Mouse (Mus musculus) cerebral cortex, adult 2 months (tissue): ENCODE results near the gene Gsta3.

Experiments
- WGBS: fragments of 180-500 bp; shearing (Covaris S2); methylation state at CpG from one replicate; pipeline ENCODE4 v1.1.7; 2018; 5-methylcytosine and 5-hydroxymethylcytosine counted together

The Gsta3 gene

GRCm38 (mm10) chr1:21253856-21254255, 13.5 kb downstream of the Gsta3 start:
- 86% methylated on average over 4 of the region's 4 CpGs for WGBS

GRCm38 (mm10) chr1:21255625-21256345, 15.4 kb downstream of the Gsta3 start:
- WGBS = 98% methylated on average over 7 of the region's 7 CpGs

GRCm38 (mm10) chr1:21256391-21256790, 16.0 kb downstream of the Gsta3 start:
- WGBS = 69% methylated on average over 3 of the region's 3 CpGs

GRCm38 (mm10) chr1:21256871-21257270, 16.5 kb downstream of the Gsta3 start:
- 88% methylated on average over 5 of the region's 5 CpGs for WGBS

GRCm38 (mm10) chr1:21259981-21260380, 19.6 kb downstream of the Gsta3 start:
- 83% methylated on average over 8 of the region's 8 CpGs for WGBS

- 92% methylated on average over 5 of the region's 5 CpGs for WGBS
These were observed 22.0 kb downstream of the Gsta3 start for GRCm38 (mm10) chr1:21262401-21262800.

GRCm38 (mm10) chr1:21263986-21264385, 23.6 kb downstream of the Gsta3 start:
- 96% methylated on average over 4 of the region's 4 CpGs for WGBS

- WGBS = 83% methylated on average over 8 of the region's 8 CpGs
These were observed 24.4 kb downstream of the Gsta3 start for GRCm38 (mm10) chr1:21264747-21265146.

- 85% methylated on average over 1 of the region's 1 CpGs for WGBS
These were observed 26.4 kb downstream of the Gsta3 start for GRCm38 (mm10) chr1:21266766-21267165.

- 95% methylated on average over 7 of the region's 7 CpGs for WGBS
These were observed 27.1 kb downstream of the Gsta3 start for GRCm38 (mm10) chr1:21267466-21267865.

- WGBS = 24% methylated on average over 18 of the region's 18 CpGs
These were observed 31.1 kb downstream of the Gsta3 start for GRCm38 (mm10) chr1:21271343-21272055.

GRCm38 (mm10) chr1:21272056-21272431, 31.7 kb downstream of the Gsta3 start:
- WGBS = 29% methylated on average over 14 of the region's 14 CpGs

- 80% methylated on average over 6 of the region's 6 CpGs for WGBS
These were observed 32.7 kb downstream of the Gsta3 start for GRCm38 (mm10) chr1:21273091-21273490.

- 76% methylated on average over 2 of the region's 2 CpGs for WGBS
These were observed 34.1 kb downstream of the Gsta3 start for GRCm38 (mm10) chr1:21274437-21275040.

GRCm38 (mm10) chr1:21275366-21275765, 35.0 kb downstream of the Gsta3 start:
- 74% methylated on average over 5 of the region's 5 CpGs for WGBS

GRCm38 (mm10) chr1:21276158-21276557, 35.8 kb downstream of the Gsta3 start:
- WGBS = 18% methylated on average over 2 of the region's 2 CpGs

- 77% methylated on average over 2 of the region's 2 CpGs for WGBS
These were observed 39.9 kb downstream of the Gsta3 start for GRCm38 (mm10) chr1:21280306-21280705.

- WGBS = 81% methylated on average over 2 of the region's 2 CpGs
These were observed 44.3 kb downstream of the Gsta3 start for GRCm38 (mm10) chr1:21284644-21285043.

GRCm38 (mm10) chr1:21291394-21291793, 51.0 kb downstream of the Gsta3 start:
- WGBS = 93% methylated on average over 4 of the region's 4 CpGs

- WGBS = 84% methylated on average over 1 of the region's 1 CpGs
These were observed 52.2 kb downstream of the Gsta3 start for GRCm38 (mm10) chr1:21292590-21292989.

GRCm38 (mm10) chr1:21296169-21296568, 55.8 kb downstream of the Gsta3 start:
- 89% methylated on average over 1 of the region's 1 CpGs for WGBS

- 96% methylated on average over 4 of the region's 4 CpGs for WGBS
These were observed 57.7 kb downstream of the Gsta3 start for GRCm38 (mm10) chr1:21298114-21298513.

- 62% methylated on average over 3 of the region's 3 CpGs for WGBS
These were observed 59.4 kb downstream of the Gsta3 start for GRCm38 (mm10) chr1:21299826-21300225.
